Mouse (Mus musculus) layer of hippocampus, postnatal 10 days (tissue): ENCODE results near the gene Defa20. TPM values are rescaled to one million over a fixed set of nuclear protein-coding genes. Genes with fewer than 3 reads are reported as not detected.
"Not testable (repeated sequence)": the region's sequence is repeated elsewhere in the genome, so short reads cannot be mapped to it uniquely, and the experiment has no call there.

Source experiments
- DNase-seq, 2 experiments: peaks; one replicate each; pipeline ENCODE4 v3.0.0; 2021; ENCODE audit warnings: low spot score in 2 of 2
- long read RNA-seq: library from polyadenylated mRNA; stranded (forward); transcript quantifications from one replicate; pipeline ENCODE4 v2.0.0, GENCODE M21; 2023
- total RNA-seq, 2 experiments: library from RNA; stranded (reverse); gene quantifications; 2 replicates each; pipeline ENCODE4 v1.2.3; 2021

Gene Defa20
- not detected for total RNA-seq
- long read RNA-seq = 0 reads

GRCm38 (mm10) chr8:21508958-21509357 is at the start of gene Defa20:
Gene Defa20, plus strand, starts transcription at chr8:21509258.
- not testable (repeated sequence) for DNase-seq

GRCm38 (mm10) chr8:21528732-21529131 is 19.7 kb downstream of the Defa20 start, which contains the start of gene Defa32:
Gene Defa32, plus strand, starts transcription at chr8:21529032.
- not testable (repeated sequence) for DNase-seq

Other genes starting within 250 kb of the Defa20 start
- gene Defa27, start 193.7 kb upstream of the Defa20 start, total RNA-seq = not detected
- gene Defa29, start 182.2 kb upstream of the Defa20 start, total RNA-seq = not detected
- gene Defa2, start 130.7 kb upstream of the Defa20 start, total RNA-seq = not detected
- not detected for gene Defa33, start 117.4 kb upstream of the Defa20 start, total RNA-seq
- gene Defa36, start 81.8 kb upstream of the Defa20 start, total RNA-seq = not detected
- gene Gm7849, start 52.7 kb upstream of the Defa20 start, total RNA-seq = not detected
- not detected for gene Defa32, start 19.8 kb downstream of the Defa20 start, total RNA-seq
- gene Defa37, start 56.1 kb downstream of the Defa20 start, total RNA-seq = not detected
- gene Defa28, start 73.7 kb downstream of the Defa20 start, total RNA-seq = not detected
- gene Gm7861, start 85.2 kb downstream of the Defa20 start, total RNA-seq = not detected
- gene Defa26, start 108.9 kb downstream of the Defa20 start, total RNA-seq = not detected
- not detected for gene Defa17, start 146.5 kb downstream of the Defa20 start, total RNA-seq
- not detected for gene Defa34, start 156.5 kb downstream of the Defa20 start, total RNA-seq
- not detected for gene AY761184, start 194.4 kb downstream of the Defa20 start, total RNA-seq
- gene Defa24, start 225.2 kb downstream of the Defa20 start, total RNA-seq = not detected